Mouse (Mus musculus): Measurements from ENCODE around the gene Tbc1d22a. TPM values are rescaled to one million over a fixed set of nuclear protein-coding genes. Genes with fewer than 3 reads are reported as not detected.

Tbc1d22a gene
- total and polyA plus RNA-seq, 3 experiments: 15.1 to 21.1 TPM; not detected in 1

DNA sequence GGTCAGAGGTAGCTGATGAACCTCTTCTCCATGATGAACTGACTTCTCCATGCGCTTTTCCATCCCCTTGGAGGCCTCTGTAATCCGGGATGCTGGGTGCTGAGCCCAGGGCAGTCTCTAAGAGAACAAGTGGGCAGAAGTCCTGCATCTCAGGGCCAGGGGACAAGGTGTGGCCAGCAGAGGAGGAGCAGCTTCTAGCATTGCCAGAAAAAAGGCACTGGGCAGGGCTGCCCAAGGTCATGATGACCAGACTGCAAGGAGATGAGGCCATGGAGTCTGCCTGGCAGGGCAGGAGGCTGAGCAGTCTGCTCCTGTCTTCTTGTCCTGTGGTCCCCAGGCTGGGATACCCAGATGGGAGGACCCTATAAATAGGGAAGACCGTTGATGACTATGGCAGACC is 220.0 kb downstream of the Tbc1d22a start:
- TF ChIP-seq BHLHE40 (IDR thresholded peaks at IDR 0.05; ENCODE audit: borderline replicate concordance, low read depth, low read length) (no peak), MEF2A (IDR thresholded peaks at IDR 0.05; ENCODE audit: extremely low read depth, insufficient replicate concordance, low read depth, low read length, poor library complexity, severe bottlenecking) (no peak), NELFE (IDR thresholded peaks at IDR 0.05; ENCODE audit: low read depth, low read length) (no peak), TCF12 (IDR thresholded peaks at IDR 0.05; ENCODE audit: low read depth, low read length) (no peak), ZMIZ1 (IDR thresholded peaks at IDR 0.05; ENCODE audit: low read depth, low read length) (no peak), RAD21 (IDR thresholded peaks at IDR 0.05; ENCODE audit: low read depth, low read length) (no peak), POLR2A (IDR thresholded peaks at IDR 0.05; ENCODE audit: control insufficient read depth in 1 of 2, insufficient read depth in 1 of 2, low read depth in 1 of 2, low read length in 2 of 2, poor library complexity in 1 of 2) (no peak), MYC (IDR thresholded peaks at IDR 0.05; ENCODE audit: low read depth, low read length) (no peak), USF1 (IDR thresholded peaks at IDR 0.05; ENCODE audit: low read depth, low read length) (no peak), ZC3H11A (IDR thresholded peaks at IDR 0.05; ENCODE audit: low read depth, low read length) (no peak), CHD1 (IDR thresholded peaks at IDR 0.05; ENCODE audit: low read depth, low read length) (no peak)
- Histone ChIP-seq H3K36me3 (ENCODE audit: control insufficient read depth in 1 of 2, insufficient read depth in 2 of 2, low read length in 2 of 2) (peaks cover 0 to 5% of the 10 kb centered on the region in 2 experiments; a peak in 2 of 4 replicates), H3K4me1 (ENCODE audit: control insufficient read depth in 1 of 2, insufficient read depth in 2 of 2, low read length in 2 of 2) (peaks cover 3 to 9% of the 10 kb centered on the region in 2 experiments; a peak in 3 of 4 replicates), H3K9me3 (replicated peaks; ENCODE audit: insufficient read depth, low read length) (no peaks in the 10 kb centered on the region), H3K27ac (ENCODE audit: control insufficient read depth, low read depth, low read length) (no peak overlapping the region), H3K27me3 (ENCODE audit: control insufficient read depth in 1 of 2, insufficient read depth in 2 of 2, low read length in 2 of 2) (no peaks in the 10 kb centered on the region), H3K79me2 (ENCODE audit: control insufficient read depth, insufficient read depth, low read length, poor library complexity) (no peaks in the 10 kb centered on the region), H3K4me3 (ENCODE audit: control insufficient read depth in 1 of 2, insufficient read depth in 1 of 2, low read depth in 2 of 2, low read length in 2 of 2) (no peak overlapping the region), H3K9ac (ENCODE audit: control insufficient read depth, low read depth, low read length, poor library complexity, severe bottlenecking) (no peak overlapping the region)
- no peak for DNase-seq (ENCODE audit: low read depth, low spot score)

GRCm38 (mm10) chr15:86437346-86437745 is 223.1 kb downstream of the Tbc1d22a start:
- Histone ChIP-seq H3K36me3 (ENCODE audit: control insufficient read depth in 1 of 2, insufficient read depth in 2 of 2, low read length in 2 of 2) (peaks cover 0 to 9% of the 10 kb centered on the region in 2 experiments; a peak in 2 of 4 replicates), H3K27me3 (ENCODE audit: control insufficient read depth in 1 of 2, insufficient read depth in 2 of 2, low read length in 2 of 2) (no peaks in the 10 kb centered on the region), H3K79me2 (ENCODE audit: control insufficient read depth, insufficient read depth, low read length, poor library complexity) (no peaks in the 10 kb centered on the region), H3K4me1 (ENCODE audit: control insufficient read depth in 1 of 2, insufficient read depth in 2 of 2, low read length in 2 of 2) (peaks cover 6 to 18% of the 10 kb centered on the region in 2 experiments; a peak in 3 of 4 replicates), H3K9me3 (replicated peaks; ENCODE audit: insufficient read depth, low read length) (no peaks in the 10 kb centered on the region), H3K4me3 (ENCODE audit: control insufficient read depth in 1 of 2, insufficient read depth in 1 of 2, low read depth in 2 of 2, low read length in 2 of 2) (no peak overlapping the region), H3K9ac (ENCODE audit: control insufficient read depth, low read depth, low read length, poor library complexity, severe bottlenecking) (no peak overlapping the region), H3K27ac (ENCODE audit: control insufficient read depth, low read depth, low read length) (no peak overlapping the region)
- TF ChIP-seq JUND (IDR thresholded peaks at IDR 0.05; ENCODE audit: low read depth, low read length) (no peak), CTCF (IDR thresholded peaks at IDR 0.05 in 2 of 3, conservative IDR thresholded peaks at IDR 0.05 in 1 of 3; ENCODE audit: control insufficient read depth in 1 of 3, insufficient read depth in 1 of 3, low read depth in 2 of 3, low read length in 3 of 3, poor library complexity in 1 of 3, severe bottlenecking in 1 of 3) (no peak), CHD1 (IDR thresholded peaks at IDR 0.05; ENCODE audit: low read depth, low read length) (no peak), CHD2 (IDR thresholded peaks at IDR 0.05; ENCODE audit: low read length) (no peak), NELFE (IDR thresholded peaks at IDR 0.05; ENCODE audit: low read depth, low read length) (no peak)
- DNase-seq (ENCODE audit: low read depth, low spot score): no peak

All from MEL (cell line).